Mouse (Mus musculus) cerebellum, adult 2 months (tissue): ENCODE results near the gene Noct.

ENCODE experiments used
- CTCF ChIP-seq: fragments of 200-500 bp; IDR thresholded peaks from 2 replicates; pipeline ENCODE4 v1.5.1; 2011; ENCODE audit warnings: low read depth, mild to moderate bottlenecking, control low read depth, low read length, moderate library complexity, borderline replicate concordance; ENCODE audit not compliant: insufficient read depth
- POLR2A ChIP-seq: fragments of 200-500 bp; IDR thresholded peaks from 2 replicates; pipeline ENCODE4 v1.6.1; 2011; ENCODE audit warnings: low read length, control low read depth, borderline replicate concordance; ENCODE audit not compliant: insufficient read depth

DNA sequence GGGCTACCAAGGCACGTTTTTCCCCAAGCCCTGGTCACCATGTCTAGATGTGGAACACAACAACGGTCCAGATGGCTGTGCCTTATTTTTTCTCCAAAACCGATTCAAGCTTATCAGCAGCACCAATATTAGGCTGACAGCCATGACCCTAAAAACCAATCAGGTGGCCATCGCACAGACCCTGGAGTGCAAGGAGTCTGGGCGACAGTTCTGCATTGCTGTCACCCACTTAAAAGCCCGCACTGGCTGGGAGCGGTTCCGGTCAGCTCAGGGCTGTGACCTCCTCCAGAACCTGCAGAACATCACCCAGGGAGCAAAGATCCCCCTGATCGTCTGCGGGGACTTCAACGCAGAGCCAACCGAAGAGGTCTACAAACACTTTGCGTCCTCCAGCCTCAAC is 25.6 kb downstream of the Noct start:
- no peak for TF ChIP-seq CTCF
- TF ChIP-seq POLR2A = no peak
